Mouse (Mus musculus): Measurements from ENCODE around the gene Tulp1. TPM values are rescaled to one million over a fixed set of nuclear protein-coding genes. Genes with fewer than 3 reads are reported as not detected.
"Not testable (repeated sequence)": the region's sequence is repeated elsewhere in the genome, so short reads cannot be mapped to it uniquely, and the experiment has no call there.

The Tulp1 gene
- polyA plus RNA-seq, 1 experiment: 0.34 TPM

- H3K36me3 ChIP-seq (ENCODE audit: control insufficient read depth, insufficient read depth, low read length): no peaks in the 10 kb centered on the region
- H3K4me3 ChIP-seq (ENCODE audit: low read depth, low read length): no peak overlapping the region
- no peaks in the 10 kb centered on the region for H3K4me1 ChIP-seq (ENCODE audit: control insufficient read depth, insufficient read depth, insufficient read length, low read length)
- H3K27me3 ChIP-seq (ENCODE audit: control insufficient read depth, insufficient read depth, low read length): peaks cover 10% of the 10 kb centered on the region
- TF ChIP-seq CTCF (IDR thresholded peaks at IDR 0.05; ENCODE audit: extremely low read depth, insufficient read length, insufficient replicate concordance, low read depth, low read length) (no peak), POLR2A (IDR thresholded peaks at IDR 0.05; ENCODE audit: low read depth, low read length) (no peak)
- WGBS: 45% methylated on average over 5 of the region's 5 CpGs
- no peak overlapping the region for H3K27ac ChIP-seq (ENCODE audit: insufficient read depth, low read depth, low read length)
These were observed 4.0 kb upstream of the Tulp1 start for GRCm38 (mm10) chr17:28369056-28369455.

- Histone ChIP-seq H3K36me3 (ENCODE audit: control insufficient read depth, insufficient read depth, low read length) (no peaks in the 10 kb centered on the region), H3K27me3 (ENCODE audit: control insufficient read depth, insufficient read depth, low read length) (peaks cover 16% of the 10 kb centered on the region), H3K4me3 (ENCODE audit: low read depth, low read length) (no peak overlapping the region), H3K4me1 (ENCODE audit: control insufficient read depth, insufficient read depth, insufficient read length, low read length) (no peaks in the 10 kb centered on the region), H3K27ac (ENCODE audit: insufficient read depth, low read depth, low read length) (no peak overlapping the region)
- peak; percentile 97 for TF ChIP-seq CTCF (IDR thresholded peaks at IDR 0.05; ENCODE audit: extremely low read depth, insufficient read length, insufficient replicate concordance, low read depth, low read length)
- no peak for TF ChIP-seq POLR2A (IDR thresholded peaks at IDR 0.05; ENCODE audit: low read depth, low read length)
- WGBS: 5% methylated on average over 13 of the region's 13 CpGs
These were observed 3.4 kb upstream of the Tulp1 start for GRCm38 (mm10) chr17:28368449-28368848.

- WGBS: 67% methylated on average over 6 of the region's 6 CpGs
- TF ChIP-seq POLR2A (IDR thresholded peaks at IDR 0.05; ENCODE audit: low read depth, low read length) (no peak), CTCF (IDR thresholded peaks at IDR 0.05; ENCODE audit: extremely low read depth, insufficient read length, insufficient replicate concordance, low read depth, low read length) (no peak)
- H3K27me3 ChIP-seq (ENCODE audit: control insufficient read depth, insufficient read depth, low read length): peaks cover 31% of the 10 kb centered on the region
- H3K4me3 ChIP-seq (ENCODE audit: low read depth, low read length): no peak overlapping the region
- H3K4me1 ChIP-seq (ENCODE audit: control insufficient read depth, insufficient read depth, insufficient read length, low read length): no peaks in the 10 kb centered on the region
- H3K27ac ChIP-seq (ENCODE audit: insufficient read depth, low read depth, low read length): no peak overlapping the region
- no peaks in the 10 kb centered on the region for H3K36me3 ChIP-seq (ENCODE audit: control insufficient read depth, insufficient read depth, low read length)
These were observed 1.5 kb downstream of the Tulp1 start for GRCm38 (mm10) chr17:28363507-28363906.

- 13% methylated on average over 25 of the region's 25 CpGs for WGBS
- Histone ChIP-seq H3K27ac (ENCODE audit: insufficient read depth, low read depth, low read length) (no peak overlapping the region), H3K4me3 (ENCODE audit: low read depth, low read length) (peak overlapping the region; percentile 9), H3K36me3 (ENCODE audit: control insufficient read depth, insufficient read depth, low read length) (no peaks in the 10 kb centered on the region), H3K27me3 (ENCODE audit: control insufficient read depth, insufficient read depth, low read length) (peaks cover 31% of the 10 kb centered on the region), H3K4me1 (ENCODE audit: control insufficient read depth, insufficient read depth, insufficient read length, low read length) (no peaks in the 10 kb centered on the region)
- TF ChIP-seq CTCF (IDR thresholded peaks at IDR 0.05; ENCODE audit: extremely low read depth, insufficient read length, insufficient replicate concordance, low read depth, low read length) (no peak), POLR2A (IDR thresholded peaks at IDR 0.05; ENCODE audit: low read depth, low read length) (no peak)
These were observed 2.2 kb downstream of the Tulp1 start for GRCm38 (mm10) chr17:28362653-28363292.

GRCm38 (mm10) chr17:28361921-28362652 lies 2.9 kb downstream of the Tulp1 start:
- no peak for TF ChIP-seq CTCF (IDR thresholded peaks at IDR 0.05; ENCODE audit: extremely low read depth, insufficient read length, insufficient replicate concordance, low read depth, low read length)
- TF ChIP-seq POLR2A (IDR thresholded peaks at IDR 0.05; ENCODE audit: low read depth, low read length): no peak
- H3K36me3 ChIP-seq (ENCODE audit: control insufficient read depth, insufficient read depth, low read length): no peaks in the 10 kb centered on the region
- no peaks in the 10 kb centered on the region for H3K4me1 ChIP-seq (ENCODE audit: control insufficient read depth, insufficient read depth, insufficient read length, low read length)
- no peak overlapping the region for H3K27ac ChIP-seq (ENCODE audit: insufficient read depth, low read depth, low read length)
- peaks cover 31% of the 10 kb centered on the region for H3K27me3 ChIP-seq (ENCODE audit: control insufficient read depth, insufficient read depth, low read length)
- 43% methylated on average over 11 of the region's 11 CpGs for WGBS
- peak overlapping the region; percentile 9; the same call in 1 of the 2 replicates for H3K4me3 ChIP-seq (ENCODE audit: low read depth, low read length)

- TF ChIP-seq POLR2A (IDR thresholded peaks at IDR 0.05; ENCODE audit: low read depth, low read length) (no peak), CTCF (IDR thresholded peaks at IDR 0.05; ENCODE audit: extremely low read depth, insufficient read length, insufficient replicate concordance, low read depth, low read length) (no peak)
- Histone ChIP-seq H3K27me3 (ENCODE audit: control insufficient read depth, insufficient read depth, low read length) (peaks cover 31% of the 10 kb centered on the region), H3K36me3 (ENCODE audit: control insufficient read depth, insufficient read depth, low read length) (no peaks in the 10 kb centered on the region), H3K27ac (ENCODE audit: insufficient read depth, low read depth, low read length) (no peak overlapping the region), H3K4me1 (ENCODE audit: control insufficient read depth, insufficient read depth, insufficient read length, low read length) (no peaks in the 10 kb centered on the region), H3K4me3 (ENCODE audit: low read depth, low read length) (no peak overlapping the region)
- WGBS: 72% methylated on average over 9 of the region's 9 CpGs
These were observed 4.3 kb downstream of the Tulp1 start for GRCm38 (mm10) chr17:28360531-28361277.

GRCm38 (mm10) chr17:28358576-28359261 lies 6.3 kb downstream of the Tulp1 start:
- not testable (repeated sequence) for H3K27ac ChIP-seq (ENCODE audit: insufficient read depth, low read depth, low read length); H3K4me3 ChIP-seq (ENCODE audit: low read depth, low read length); H3K36me3 ChIP-seq (ENCODE audit: control insufficient read depth, insufficient read depth, low read length); H3K4me1 ChIP-seq (ENCODE audit: control insufficient read depth, insufficient read depth, insufficient read length, low read length)
- WGBS: 27% methylated on average over 24 of the region's 24 CpGs
- peaks cover 17% of the 10 kb centered on the region for H3K27me3 ChIP-seq (ENCODE audit: control insufficient read depth, insufficient read depth, low read length)

Data from small intestine, adult 2 months (tissue).